Mouse (Mus musculus): Measurements from ENCODE around the gene Mycbp2.

GRCm38 (mm10) chr14:103346729-103347505, at the start of gene Mycbp2:
- TF ChIP-seq E2F4 (IDR thresholded peaks at IDR 0.05; ENCODE audit: insufficient replicate concordance, low read depth, low read length) (no peak), RAD21 (IDR thresholded peaks at IDR 0.05; ENCODE audit: low read depth, low read length) (no peak)

Measured in CH12.LX (cell line).